Mouse (Mus musculus) liver, embryonic 14.5 days (tissue): ENCODE measurements at regions not wholly inside any gene's neighbourhood (a gene's known extent, or its start where the extent isn't known, plus 50 kb on each side); places are given as distances from the start of the nearest gene placed in this dataset.
A peak's percentile ranks its signal among the peaks of the same experiment; 100 is the strongest.

Experiments used
- ATAC-seq: fragments of 200-750 bp; cut with Nextera tagmentation; 2 replicates; pipeline ENCODE4 v1.8.0; 2017; ENCODE audit warnings: moderate number of reproducible peaks, mild to moderate bottlenecking, moderate library complexity; ENCODE audit not compliant: insufficient read depth
- DNase-seq, 3 experiments: peaks; one replicate each; pipeline ENCODE4 v3.0.0-alpha.2; 2012 to 2013; ENCODE audit warnings: low read depth in 3 of 3, low spot score in 3 of 3
- H3K27ac ChIP-seq: fragments of 300-500 bp; sonication (generic); 2 replicates; pipeline ENCODE4 v1.5.1; 2014; ENCODE audit warnings: moderate library complexity, mild to moderate bottlenecking, control low read depth, inconsistent platforms
- H3K27me3 ChIP-seq: fragments of 300-500 bp; sonication (generic); 2 replicates; pipeline ENCODE4 v1.6.1; 2014; ENCODE audit warnings: mild to moderate bottlenecking, low read length, moderate library complexity; ENCODE audit not compliant: control insufficient read depth, insufficient read depth
- H3K36me3 ChIP-seq: fragments of 300-500 bp; sonication (generic); replicated peaks from 2 replicates; pipeline ENCODE4 v1.6.1; 2014; ENCODE audit warnings: low read depth; ENCODE audit not compliant: control insufficient read depth, insufficient read depth
- H3K4me1 ChIP-seq, 2 experiments: fragments of 200-500 bp in 1 of 2; fragments of 300-500 bp in 1 of 2; sonication (generic) in 1 of 2; replicated peaks; 2 replicates each; pipeline ENCODE4 v1.6.1; 2012 to 2014; ENCODE audit warnings: antibody characterized with exemption in 1 of 2, inconsistent platforms in 1 of 2, low read length in 1 of 2; ENCODE audit not compliant: control insufficient read depth in 2 of 2, insufficient read depth in 2 of 2
- H3K4me2 ChIP-seq: fragments of 300-500 bp; sonication (generic); 2 replicates; pipeline ENCODE4 v1.6.1; 2014; ENCODE audit warnings: low read depth, mild to moderate bottlenecking, control low read depth, moderate library complexity
- H3K4me3 ChIP-seq, 2 experiments: fragments of 200-500 bp in 1 of 2; fragments of 300-500 bp in 1 of 2; sonication (generic) in 1 of 2; 2 replicates each; pipeline ENCODE4 v1.5.1; 2012 to 2014; ENCODE audit warnings: low read depth in 2 of 2, low read length in 2 of 2, mild to moderate bottlenecking in 2 of 2, control low read depth in 1 of 2, inconsistent platforms in 1 of 2, moderate library complexity in 1 of 2; ENCODE audit not compliant: insufficient read depth in 1 of 2
- H3K9ac ChIP-seq: fragments of 300-500 bp; sonication (generic); replicated peaks from 2 replicates; pipeline ENCODE4 v1.6.1; 2014; ENCODE audit warnings: mild to moderate bottlenecking, control low read depth, moderate library complexity
- H3K9me3 ChIP-seq: fragments of 300-500 bp; sonication (generic); 2 replicates; pipeline ENCODE4 v1.6.1; 2016; ENCODE audit warnings: low read length, mixed read lengths; ENCODE audit not compliant: control insufficient read depth
- CTCF ChIP-seq: IDR thresholded peaks from 2 replicates; pipeline ENCODE4 v1.5.1; 2016; ENCODE audit warnings: antibody characterized with exemption, low read depth, control low read depth
- EP300 ChIP-seq: IDR thresholded peaks from 2 replicates; pipeline ENCODE4 v1.6.1; 2016; ENCODE audit warnings: antibody characterized with exemption, low read depth
- WGBS: fragments of 180-500 bp; shearing (Covaris S2); extraction: QIAGEN DNeasy Blood & Tissue Kit; methylation state at CpG from one replicate; pipeline ENCODE4 v1.1.7; 2014; ENCODE audit not compliant: insufficient replicate concordance; 5-methylcytosine and 5-hydroxymethylcytosine counted together

DNA sequence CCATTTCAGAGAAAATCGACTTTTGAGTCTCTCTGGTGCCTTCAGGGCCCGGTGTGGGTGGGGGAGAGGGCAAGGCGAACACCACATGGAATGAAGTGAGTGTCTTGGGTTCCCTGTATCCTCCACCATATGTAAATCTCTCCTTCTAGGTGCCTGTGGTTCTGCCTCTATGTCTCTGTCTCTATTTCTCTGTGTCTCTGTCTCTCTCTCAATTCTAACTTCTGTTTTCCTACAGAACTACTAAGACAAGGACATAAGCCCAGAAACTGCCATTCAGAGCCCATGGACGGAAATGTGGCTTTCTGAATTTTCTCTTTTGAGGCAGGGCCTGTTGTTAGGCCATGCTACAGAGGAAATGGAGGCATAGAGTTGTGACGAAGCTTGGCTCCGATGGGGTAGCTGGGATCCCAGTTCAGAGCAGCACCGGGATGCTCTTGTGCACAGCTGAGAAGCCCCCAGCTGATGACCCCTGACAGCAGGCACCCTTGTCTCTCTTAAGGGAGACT, 301.3 kb downstream of the Vrk1 start:
- no peak overlapping the region for H3K27ac ChIP-seq
- ATAC-seq (no peak), DNase-seq (no peak)
- H3K4me3 ChIP-seq: peak overlapping the region in 1 of 2 experiments; percentile 51; a peak in 1 of 4 replicates
- no peak for TF ChIP-seq EP300
- no peak for TF ChIP-seq CTCF
- no peak overlapping the region for H3K9ac ChIP-seq
- peaks cover 0 to 2% of the 10 kb centered on the region in 2 experiments; a peak in 1 of 4 replicates for H3K4me1 ChIP-seq
- H3K9me3 ChIP-seq: no peaks in the 10 kb centered on the region
- no peaks in the 10 kb centered on the region for H3K36me3 ChIP-seq
- peak overlapping the region; percentile 51 for H3K4me2 ChIP-seq
- WGBS: 34% methylated on average over 7 of the region's 7 CpGs
- no peaks in the 10 kb centered on the region for H3K27me3 ChIP-seq

DNA sequence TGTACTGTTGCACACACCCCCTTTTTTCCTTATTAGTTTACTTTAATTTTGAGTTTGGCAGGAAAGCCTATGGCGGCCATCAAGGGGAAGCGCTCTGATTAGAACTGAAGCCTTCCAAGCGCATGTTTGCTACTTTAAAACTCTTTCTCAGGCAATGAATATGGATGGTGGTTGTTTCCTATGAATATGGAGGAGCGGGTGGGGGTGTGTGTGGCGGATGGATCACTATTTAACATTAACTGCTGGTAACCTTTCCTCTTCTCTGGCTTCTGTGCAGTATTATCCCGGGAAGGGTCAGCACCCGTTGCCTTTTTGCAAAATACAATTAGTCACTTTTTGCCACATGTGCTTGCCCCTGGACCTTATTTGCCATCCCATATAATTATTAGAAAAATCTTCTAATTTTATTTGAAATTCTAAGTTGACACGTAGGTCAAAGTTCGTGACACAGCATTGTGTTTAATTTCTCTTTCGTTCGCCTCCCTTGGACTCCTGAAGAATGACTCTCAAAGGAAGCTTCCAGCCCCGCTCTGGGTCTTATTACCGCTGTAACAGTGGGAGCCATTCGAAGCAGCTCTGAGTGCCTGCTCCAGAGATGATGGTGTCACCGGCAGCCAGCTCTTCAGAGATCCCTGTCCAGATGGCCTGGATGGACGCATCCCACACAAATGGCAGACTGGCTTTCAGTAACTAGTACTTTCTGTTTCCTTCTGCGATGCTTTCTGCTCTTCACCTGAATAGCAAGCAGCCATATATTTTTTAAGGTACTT, 302.0 kb downstream of the Vrk1 start:
- no peaks in the 10 kb centered on the region for H3K9me3 ChIP-seq
- H3K4me3 ChIP-seq: no peak overlapping the region
- TF ChIP-seq CTCF (no peak), EP300 (no peak)
- no peaks in the 10 kb centered on the region for H3K36me3 ChIP-seq
- no peaks in the 10 kb centered on the region for H3K27me3 ChIP-seq
- WGBS: 75% methylated on average over 17 of the region's 17 CpGs
- H3K4me2 ChIP-seq: no peak overlapping the region
- ATAC-seq (no peak), DNase-seq (no peak)
- H3K4me1 ChIP-seq: peaks cover 0 to 2% of the 10 kb centered on the region in 2 experiments; a peak in 1 of 4 replicates
- no peak overlapping the region for H3K9ac ChIP-seq
- H3K27ac ChIP-seq: no peak overlapping the region

- no peaks in the 10 kb centered on the region for H3K27me3 ChIP-seq
- TF ChIP-seq CTCF: no peak
- no peak for TF ChIP-seq EP300
- no peaks in the 10 kb centered on the region for H3K9me3 ChIP-seq
- H3K9ac ChIP-seq: no peak overlapping the region
- no peaks in the 10 kb centered on the region for H3K4me1 ChIP-seq
- no peak overlapping the region for H3K27ac ChIP-seq
- H3K36me3 ChIP-seq: no peaks in the 10 kb centered on the region
- WGBS: 77% methylated on average over 16 of the region's 16 CpGs
- H3K4me3 ChIP-seq: no peak overlapping the region
- DNase-seq (no peak), ATAC-seq (no peak)
- no peak overlapping the region for H3K4me2 ChIP-seq
These were observed 307.7 kb downstream of the Vrk1 start for GRCm38 (mm10) chr12:106317738-106318137.

GRCm38 (mm10) chr12:106321511-106321910, 311.5 kb downstream of the Vrk1 start:
- 78% methylated on average over 7 of the region's 7 CpGs for WGBS
- Histone ChIP-seq H3K4me1 (no peaks in the 10 kb centered on the region), H3K27me3 (no peaks in the 10 kb centered on the region), H3K9me3 (no peaks in the 10 kb centered on the region), H3K4me3 (no peak overlapping the region), H3K4me2 (no peak overlapping the region), H3K9ac (no peak overlapping the region), H3K36me3 (no peaks in the 10 kb centered on the region), H3K27ac (no peak overlapping the region)
- TF ChIP-seq EP300 (no peak), CTCF (no peak)
- DNase-seq (no peak), ATAC-seq (no peak)

DNA sequence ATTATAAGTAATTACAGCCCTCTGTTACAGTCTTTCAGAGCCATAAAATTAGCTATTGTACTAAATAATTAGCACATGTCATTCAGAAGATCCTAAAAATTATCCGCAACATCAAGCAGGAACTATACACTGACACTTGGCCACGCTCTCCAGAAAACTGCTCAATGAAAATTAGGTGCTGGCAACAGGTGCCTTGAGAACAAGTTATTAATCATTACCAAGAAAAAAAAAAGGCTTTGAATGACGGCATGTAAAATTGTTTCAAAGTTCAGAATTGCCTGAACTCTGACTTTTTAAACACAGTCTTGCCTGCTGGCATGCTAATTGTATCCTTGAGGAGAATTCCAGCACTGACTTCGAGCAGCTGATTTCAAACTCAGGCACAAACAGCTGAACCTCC, 316.6 kb downstream of the Vrk1 start:
- no peak for DNase-seq
- H3K27ac ChIP-seq: no peak overlapping the region
- no peak for ATAC-seq

More for the DNA sequence above, 316.6 kb downstream of the Vrk1 start:
- Histone ChIP-seq H3K27me3 (no peaks in the 10 kb centered on the region), H3K4me1 (no peaks in the 10 kb centered on the region), H3K4me2 (no peak overlapping the region), H3K4me3 (no peak overlapping the region), H3K9me3 (no peaks in the 10 kb centered on the region), H3K9ac (no peak overlapping the region), H3K36me3 (no peaks in the 10 kb centered on the region)
- TF ChIP-seq CTCF: no peak
- TF ChIP-seq EP300: no peak
- WGBS: 63% methylated on average over 4 of the region's 4 CpGs
